Mouse (Mus musculus): Measurements from ENCODE around the gene Draxin.
"Not testable (repeated sequence)": the region's sequence is repeated elsewhere in the genome, so short reads cannot be mapped to it uniquely, and the experiment has no call there.

Draxin gene

GRCm38 (mm10) chr4:148151267-148152168 is 21.0 kb upstream of the Draxin start, which contains the start of gene Fbxo6:
Fbxo6 (minus strand) TSS chr4:148152140.
- DNase-seq = peak; percentile 83

DNA sequence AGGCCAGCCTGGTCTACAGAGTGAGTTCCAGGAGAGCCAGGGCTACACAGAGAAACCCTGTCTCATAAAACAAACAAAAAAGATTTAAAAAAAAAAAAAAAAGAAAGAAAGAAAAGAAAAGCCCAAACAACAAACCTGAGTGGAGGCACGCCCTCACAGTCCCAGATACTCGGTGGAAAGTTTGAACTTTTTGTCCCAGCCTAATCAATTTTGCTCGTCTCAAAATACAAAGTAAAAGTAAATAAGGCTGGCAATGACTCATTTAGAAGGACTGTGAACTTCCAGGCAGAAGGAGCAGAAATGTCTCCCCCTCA is 20.4 kb upstream of the Draxin start:
- DNase-seq = no peak

DNA sequence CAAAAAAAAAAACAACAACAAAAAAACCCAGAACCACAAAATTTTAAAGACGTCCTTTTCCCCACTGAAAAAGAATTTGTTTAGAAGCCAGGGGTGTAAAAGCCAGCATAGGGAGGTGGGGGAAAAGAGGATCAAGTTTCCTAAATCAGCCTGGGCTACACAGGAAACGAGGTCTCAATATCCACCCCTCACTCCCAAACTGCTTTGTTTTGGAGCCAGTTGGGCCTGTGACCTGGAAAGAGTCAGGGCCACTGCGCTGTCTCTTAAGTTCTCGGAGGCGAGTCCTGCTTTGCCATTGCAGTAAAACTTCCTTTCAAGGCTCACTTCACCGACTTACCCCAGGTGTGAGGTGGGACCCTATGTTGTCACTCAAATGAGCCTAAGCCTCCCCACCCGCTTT is 19.7 kb upstream of the Draxin start:
- DNase-seq = no peak

- DNase-seq = no peak
Observed at GRCm38 (mm10) chr4:148149540-148149939, 19.0 kb upstream of the Draxin start.

- no peak for DNase-seq
Observed at GRCm38 (mm10) chr4:148147714-148148113, 17.2 kb upstream of the Draxin start.

DNA sequence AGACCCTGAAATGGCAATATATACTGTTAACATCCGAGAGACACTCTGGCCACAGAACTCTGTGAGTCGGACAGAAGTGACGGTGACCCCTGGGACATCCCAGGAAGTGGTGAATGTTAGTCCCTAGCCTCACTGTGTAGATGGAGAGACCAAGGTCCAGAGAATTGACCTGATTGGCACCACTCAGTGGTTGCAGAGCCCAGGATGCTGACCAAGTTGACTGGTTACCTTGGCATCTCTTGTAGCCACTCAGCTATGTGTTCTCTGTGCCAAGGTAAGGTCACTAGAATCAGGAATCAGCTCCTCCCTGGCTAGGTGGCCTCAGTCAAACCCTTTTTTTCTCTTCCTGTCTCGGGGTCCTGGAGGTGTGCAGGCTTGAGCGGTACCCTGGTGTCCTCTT is 13.2 kb upstream of the Draxin start:
- DNase-seq = no peak

- peak; percentile 89 for DNase-seq
Observed at GRCm38 (mm10) chr4:148140098-148141011, 9.9 kb upstream of the Draxin start.

DNA sequence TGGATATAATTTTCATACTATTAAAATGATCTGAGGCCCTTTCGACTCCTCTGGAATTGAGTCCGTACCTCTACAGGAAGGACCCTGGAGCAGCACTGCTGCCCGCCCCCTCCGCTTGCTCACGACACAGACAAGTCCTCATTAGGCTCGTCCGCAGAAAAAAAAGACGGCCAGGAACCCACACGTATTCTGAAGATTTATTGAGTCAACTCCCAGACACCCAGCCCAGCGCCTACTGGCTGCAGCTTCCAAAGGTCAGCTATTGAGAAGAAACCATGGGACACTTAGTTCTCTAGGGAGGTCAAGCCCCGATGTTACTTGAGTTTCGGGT is 9.2 kb upstream of the Draxin start:
- no peak for DNase-seq

DNA sequence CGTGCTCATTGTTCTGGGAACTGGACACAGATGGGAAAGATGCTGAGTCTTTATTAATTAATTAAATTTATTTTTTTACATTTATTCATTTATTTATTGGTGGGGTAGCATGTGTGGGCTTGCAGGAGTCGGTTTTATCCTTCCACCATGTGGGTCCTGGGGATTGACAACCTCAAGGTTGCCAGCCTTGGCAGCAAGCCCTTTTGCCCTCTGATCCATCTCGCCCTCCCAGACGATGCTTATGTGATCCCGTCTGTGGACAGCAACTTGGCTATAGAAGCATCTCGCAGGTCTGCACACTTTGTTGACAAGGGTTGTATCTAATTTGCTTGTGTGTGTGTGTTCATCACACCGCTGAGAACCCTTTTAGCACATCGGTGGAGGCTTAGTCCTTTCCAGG is 7.0 kb upstream of the Draxin start:
- DNase-seq = no peak

- DNase-seq = no peak
Observed at GRCm38 (mm10) chr4:148134988-148135387, 4.5 kb upstream of the Draxin start.

DNA sequence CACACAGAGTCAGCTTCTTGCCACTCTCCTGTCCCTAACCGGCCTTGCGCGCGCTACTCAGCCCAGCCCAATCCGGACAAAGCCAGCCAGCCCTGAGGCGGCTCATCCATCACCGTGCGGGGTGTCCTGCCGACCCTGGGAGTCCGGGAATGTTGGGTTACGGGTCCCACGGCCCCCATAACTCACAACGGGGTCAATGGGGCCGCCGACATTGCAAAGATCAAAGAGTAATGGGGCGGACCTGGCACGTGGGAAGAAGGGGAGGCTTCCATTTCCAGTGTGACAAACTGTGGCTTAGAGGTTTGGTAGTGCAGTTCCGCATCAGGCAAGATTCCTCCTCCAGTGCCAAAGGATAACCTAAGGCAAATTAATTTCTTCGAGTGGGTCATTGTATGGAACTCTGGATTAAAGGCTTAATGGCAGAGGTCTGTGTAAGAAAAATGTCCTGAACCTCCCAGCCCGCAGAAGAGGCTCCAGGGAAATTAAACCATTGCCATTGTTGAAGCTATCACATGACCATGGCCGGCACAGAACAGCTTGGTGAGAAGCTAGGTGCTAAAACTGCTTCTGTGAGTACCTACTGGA is 1.1 kb upstream of the Draxin start:
- DNase-seq = peak; percentile 50

- peak; percentile 44 for DNase-seq
Observed at GRCm38 (mm10) chr4:148130133-148130532, 365 bp downstream of the Draxin start, which contains the start of gene Mad2l2. Mad2l2 (plus strand) TSS chr4:148130384.

- no peak for DNase-seq
Observed at GRCm38 (mm10) chr4:148128672-148129071, 1.8 kb downstream of the Draxin start.

GRCm38 (mm10) chr4:148128241-148128640 is 2.3 kb downstream of the Draxin start:
- no peak for DNase-seq

GRCm38 (mm10) chr4:148122694-148123066 is 7.8 kb downstream of the Draxin start:
- DNase-seq = no peak

DNA sequence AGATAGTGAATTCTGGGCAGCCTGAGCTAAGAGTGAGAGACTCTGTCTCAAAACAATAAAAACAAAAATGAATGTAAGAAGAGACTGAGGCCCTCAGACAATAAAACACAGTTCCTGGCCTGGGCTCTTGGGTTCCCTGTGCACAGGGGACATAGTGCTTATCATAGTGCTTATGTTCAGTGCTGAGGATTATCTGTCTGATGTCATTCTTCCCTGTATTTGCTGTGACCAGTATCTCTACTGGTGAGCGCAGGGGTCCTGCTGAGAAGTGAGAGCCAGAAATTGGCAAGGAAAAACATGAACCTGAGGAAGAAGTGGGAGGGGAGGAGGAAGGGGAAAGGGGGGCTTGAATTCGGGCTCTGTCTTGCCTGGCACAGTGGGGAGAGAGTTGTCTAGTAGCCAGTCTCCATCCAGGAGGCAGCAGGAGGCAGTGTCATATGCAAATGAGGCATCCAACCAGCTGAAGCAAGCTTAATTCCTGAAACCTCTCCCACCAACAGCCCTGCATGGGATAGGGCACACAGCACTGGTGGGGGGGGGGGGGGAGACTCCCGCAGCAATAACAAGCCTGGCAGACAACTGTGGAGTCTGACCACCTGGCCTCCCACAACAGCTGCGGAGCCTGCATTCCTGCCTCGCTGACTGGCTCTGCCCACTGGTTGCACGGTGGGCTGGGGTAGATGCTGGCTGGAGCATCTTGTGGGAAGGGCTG is 8.4 kb downstream of the Draxin start:
- no peak for DNase-seq

- peak; percentile 88 for DNase-seq
Observed at GRCm38 (mm10) chr4:148121362-148121761, 9.1 kb downstream of the Draxin start.

- DNase-seq = no peak
Observed at GRCm38 (mm10) chr4:148120555-148120954, 9.9 kb downstream of the Draxin start.

DNA sequence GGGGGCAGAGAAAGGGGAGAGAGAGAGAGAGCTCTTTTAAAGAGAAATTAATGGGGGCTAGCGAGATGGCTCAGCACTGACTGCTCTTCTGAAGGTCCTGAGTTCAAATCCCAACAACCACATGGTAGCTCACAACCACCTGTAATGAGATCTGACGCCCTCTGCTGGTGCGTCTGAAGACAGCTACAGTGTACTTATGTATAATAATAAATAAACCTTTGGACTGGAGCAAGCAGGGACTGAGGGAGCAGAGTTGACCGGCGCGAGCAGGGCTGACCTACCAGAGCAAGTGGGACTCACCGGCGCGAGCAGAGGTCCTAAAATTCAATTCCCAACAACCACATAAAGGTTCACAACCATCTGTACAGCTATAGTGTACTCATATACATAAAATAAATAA is 10.9 kb downstream of the Draxin start:
- not testable (repeated sequence) for DNase-seq

- no peak for DNase-seq
Observed at GRCm38 (mm10) chr4:148117392-148117791, 13.1 kb downstream of the Draxin start.

- no peak for DNase-seq
Observed at GRCm38 (mm10) chr4:148116657-148117056, 13.8 kb downstream of the Draxin start.

DNA sequence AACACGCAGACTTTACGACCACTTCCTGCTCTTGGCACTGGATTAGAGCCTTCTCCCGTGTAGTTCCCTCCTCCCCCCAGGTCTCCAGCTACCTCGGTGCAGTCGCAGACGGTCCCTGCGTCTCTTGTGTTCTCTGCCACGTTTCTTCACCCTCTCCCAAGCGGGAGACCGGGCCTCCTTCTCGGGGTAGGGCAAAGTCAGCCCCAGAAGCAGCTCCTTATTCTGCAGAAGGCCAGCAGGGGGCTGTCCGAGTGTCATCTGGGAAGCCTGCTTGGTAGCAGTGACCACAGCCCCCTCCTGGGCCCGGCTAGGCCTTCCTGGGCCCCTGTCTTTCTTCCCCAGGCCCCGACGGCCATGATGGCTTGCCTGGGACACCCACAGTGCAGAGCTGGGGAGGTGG is 15.0 kb downstream of the Draxin start:
- DNase-seq = no peak

Data from right cerebral cortex, postnatal 4 days (tissue).